Mouse (Mus musculus): ENCODE measurements at regions not wholly inside any gene's neighbourhood (a gene's known extent, or its start where the extent isn't known, plus 50 kb on each side); places are given as distances from the start of the nearest gene placed in this dataset.

GRCm38 (mm10) chr12:62881202-62881601 is 1358.3 kb downstream of the Lrfn5 start:
- DNase-seq = no peak

GRCm38 (mm10) chr12:62892851-62893632 is 1370.1 kb downstream of the Lrfn5 start:
- peak in 1 of 2 experiments; percentile 32 for DNase-seq
